Mouse (Mus musculus): Measurements from ENCODE around the gene Gne. TPM values are rescaled to one million over a fixed set of nuclear protein-coding genes. Genes with fewer than 3 reads are reported as not detected.

The Gne gene
- total RNA-seq (2021): 10 to 100 TPM; 25.7 to 28.7 TPM

DNA sequence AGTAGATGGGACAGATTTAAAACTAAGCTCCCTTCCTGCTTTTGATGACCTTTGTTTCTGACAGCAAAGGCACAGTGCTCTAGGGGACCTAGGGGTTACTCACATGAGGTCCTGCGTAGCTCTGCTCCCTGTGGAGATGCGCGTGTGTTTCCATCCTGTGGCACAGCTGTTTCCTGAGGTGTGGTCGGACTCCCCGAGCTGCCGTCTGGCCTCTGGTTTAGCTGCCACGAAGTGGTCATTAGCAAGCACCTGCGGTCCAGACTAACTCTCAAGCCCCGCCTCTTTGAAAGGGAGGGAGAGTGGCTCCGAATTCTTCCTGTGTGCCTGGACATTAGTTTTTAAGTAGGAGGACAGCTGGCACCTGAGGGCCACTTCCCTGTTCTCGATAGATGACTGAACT lies at the start of gene Gne:
Gene Gne (minus strand): TSS at position 233 of the 400 bp plus-strand sequence.
- intact Hi-C loops (cut with DNase I): no loop called here
- DNase-seq (ENCODE audit: low spot score): no peak

DNA sequence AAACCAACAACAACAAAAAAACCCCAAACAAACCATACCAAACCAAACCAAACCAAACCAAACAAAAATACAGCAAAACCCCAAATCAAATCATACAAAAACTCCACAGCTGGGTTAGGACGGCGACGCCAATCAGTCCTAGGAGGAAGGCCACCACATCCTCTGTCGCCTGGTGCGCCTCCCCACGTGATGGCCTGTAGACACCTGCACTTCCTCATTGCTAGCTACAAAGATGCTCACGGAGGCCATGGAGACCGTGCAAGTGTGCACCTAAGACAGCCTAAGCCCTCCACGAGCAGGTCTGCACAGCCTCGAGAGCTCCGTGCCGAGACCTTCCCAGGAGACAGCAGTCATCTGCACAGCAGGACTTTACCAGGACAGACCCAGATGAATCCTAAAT lies 42.8 kb upstream of the Gne start:
- DNase-seq (ENCODE audit: low spot score): no peak
- intact Hi-C loops (cut with DNase I): no loop called here

GRCm38 (mm10) chr4:44119410-44120201 lies 35.6 kb upstream of the Gne start:
- DNase-seq (ENCODE audit: low spot score): no peak
- intact Hi-C loops (cut with DNase I): loop anchor here (1.0 to 10.0 kb wide), 2 partner anchors 50 to 215 kb away; no protein-coding TSS in a partner anchor

DNA sequence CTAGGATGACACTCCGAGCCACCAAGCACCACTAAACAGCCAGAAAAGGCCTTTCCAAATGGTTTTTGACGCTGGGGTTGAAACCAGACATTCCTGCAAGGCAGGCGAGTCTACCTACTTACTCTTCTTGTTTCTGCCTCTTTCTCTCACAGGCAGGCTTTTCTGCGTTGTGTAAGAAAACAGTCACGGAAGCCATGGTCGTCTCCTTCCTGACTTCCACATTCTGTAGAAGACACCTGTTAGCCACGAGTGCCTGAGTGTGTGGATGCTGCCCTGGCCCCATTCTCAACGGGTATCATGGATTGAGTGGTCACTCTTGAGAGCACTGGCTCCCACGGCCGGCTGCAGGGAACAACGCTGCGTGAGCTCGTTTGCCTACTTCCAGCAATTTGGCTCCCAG lies 31.1 kb upstream of the Gne start:
- intact Hi-C loops (cut with DNase I): loop anchor here (10.0 kb wide), 1 partner anchor 210 kb away; no protein-coding TSS in a partner anchor
- DNase-seq (ENCODE audit: low spot score): no peak

DNA sequence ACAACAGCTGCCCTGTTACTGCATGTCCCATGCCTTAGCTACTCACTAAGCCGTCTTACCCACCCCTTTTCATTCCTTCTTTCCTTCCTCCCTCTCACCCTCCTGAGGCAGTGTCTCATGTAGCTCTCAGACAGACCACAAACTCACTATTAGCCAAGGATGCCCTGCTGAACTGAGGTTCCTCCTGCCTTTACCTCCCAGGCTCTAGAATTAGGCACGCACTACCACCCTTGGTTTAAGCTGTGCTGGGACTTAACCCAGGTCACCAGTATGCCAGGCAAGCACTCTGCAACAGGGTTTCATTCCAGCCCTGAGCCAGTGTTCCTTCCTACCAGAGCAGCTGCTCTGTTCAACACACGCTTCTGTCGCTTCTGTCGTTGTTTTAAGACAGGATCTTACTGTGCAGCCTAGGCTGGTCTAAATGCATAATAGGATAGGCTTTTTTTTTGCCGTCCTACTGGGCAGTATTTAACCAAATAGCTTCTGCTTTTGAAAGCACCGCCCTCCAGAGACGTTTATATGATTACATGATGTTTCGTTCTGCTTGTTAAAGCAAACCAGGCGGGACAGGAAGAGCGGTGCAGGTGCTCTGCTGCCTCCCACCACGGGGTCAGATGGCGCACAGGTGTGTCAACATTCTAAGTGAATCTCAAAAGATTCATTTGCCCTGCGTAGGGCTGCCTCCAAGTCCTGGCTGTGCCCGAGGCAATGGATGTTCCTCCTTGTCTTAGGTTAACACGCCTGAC lies 29.6 kb upstream of the Gne start:
- intact Hi-C loops (cut with DNase I): loop anchor here (10.0 kb wide), 1 partner anchor 209 kb away; no protein-coding TSS in a partner anchor
- DNase-seq (ENCODE audit: low spot score): no peak

- DNase-seq (ENCODE audit: low spot score): no peak
- intact Hi-C loops (cut with DNase I): loop anchor here (10.0 kb wide), 1 partner anchor 208 kb away; no protein-coding TSS in a partner anchor
Observed at GRCm38 (mm10) chr4:44112741-44113140, 28.8 kb upstream of the Gne start.

GRCm38 (mm10) chr4:44110771-44111170 lies 26.8 kb upstream of the Gne start:
- DNase-seq (ENCODE audit: low spot score): no peak
- intact Hi-C loops (cut with DNase I): loop anchor here (10.0 kb wide), 1 partner anchor 206 kb away; no protein-coding TSS in a partner anchor

- no peak for DNase-seq (ENCODE audit: low spot score)
- intact Hi-C loops (cut with DNase I): no loop called here
Observed at GRCm38 (mm10) chr4:44108297-44108696, 24.3 kb upstream of the Gne start.

DNA sequence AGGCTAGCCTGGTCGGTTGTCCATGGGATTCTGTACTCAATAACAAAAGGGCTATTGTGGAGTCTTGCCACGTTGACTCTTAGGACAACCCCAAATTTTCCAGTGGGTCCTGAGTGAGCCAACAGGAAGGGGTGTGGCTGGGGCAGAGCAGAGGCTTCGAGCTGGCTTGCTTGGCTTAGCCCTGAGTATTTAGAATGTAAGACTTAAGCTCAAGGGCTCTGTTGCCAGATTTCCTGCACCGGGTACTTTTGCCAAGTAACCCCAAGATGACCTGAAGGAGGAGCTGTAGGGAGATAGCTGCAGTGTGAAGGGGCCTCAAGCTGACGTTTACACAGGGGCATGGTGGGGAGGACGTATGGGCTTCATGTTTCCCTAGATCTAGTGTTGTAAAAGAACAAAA lies 23.4 kb upstream of the Gne start:
- DNase-seq (ENCODE audit: low spot score): peak; percentile 16
- intact Hi-C loops (cut with DNase I): no loop called here

GRCm38 (mm10) chr4:44106297-44106821 lies 22.4 kb upstream of the Gne start:
- no peak for DNase-seq (ENCODE audit: low spot score)

GRCm38 (mm10) chr4:44104195-44104917 lies 20.4 kb upstream of the Gne start:
- DNase-seq (ENCODE audit: low spot score): no peak
- intact Hi-C loops (cut with DNase I): no loop called here

More at GRCm38 (mm10) chr4:44106297-44106821, 22.4 kb upstream of the Gne start:
- intact Hi-C loops (cut with DNase I): no loop called here

DNA sequence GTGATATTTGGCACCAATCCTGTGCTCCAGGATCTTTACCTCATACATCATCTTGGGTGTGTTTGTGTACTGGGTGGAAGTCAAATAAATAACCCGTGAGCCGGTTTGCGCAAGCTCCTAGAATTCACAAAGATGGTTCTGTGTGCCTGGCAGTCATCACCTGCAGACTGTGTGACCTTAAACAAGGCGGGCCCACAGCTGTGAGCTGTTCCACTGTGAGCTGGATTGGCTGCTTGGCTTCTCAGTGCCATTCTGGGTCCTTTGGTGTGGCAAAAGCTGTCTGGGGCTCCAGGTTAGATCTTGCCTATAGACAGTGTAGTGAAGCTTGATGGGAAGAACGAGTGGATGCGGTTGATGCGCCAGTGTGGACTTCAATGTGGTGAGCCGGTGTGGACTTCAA lies 19.6 kb upstream of the Gne start:
- DNase-seq (ENCODE audit: low spot score): no peak

GRCm38 (mm10) chr4:44097576-44098335 lies 13.8 kb upstream of the Gne start:
- no peak for DNase-seq (ENCODE audit: low spot score)
- intact Hi-C loops (cut with DNase I): no loop called here

More for the DNA sequence above, 19.6 kb upstream of the Gne start:
- intact Hi-C loops (cut with DNase I): no loop called here

- DNase-seq (ENCODE audit: low spot score): no peak
- intact Hi-C loops (cut with DNase I): no loop called here
Observed at GRCm38 (mm10) chr4:44094475-44094874, 10.5 kb upstream of the Gne start.

DNA sequence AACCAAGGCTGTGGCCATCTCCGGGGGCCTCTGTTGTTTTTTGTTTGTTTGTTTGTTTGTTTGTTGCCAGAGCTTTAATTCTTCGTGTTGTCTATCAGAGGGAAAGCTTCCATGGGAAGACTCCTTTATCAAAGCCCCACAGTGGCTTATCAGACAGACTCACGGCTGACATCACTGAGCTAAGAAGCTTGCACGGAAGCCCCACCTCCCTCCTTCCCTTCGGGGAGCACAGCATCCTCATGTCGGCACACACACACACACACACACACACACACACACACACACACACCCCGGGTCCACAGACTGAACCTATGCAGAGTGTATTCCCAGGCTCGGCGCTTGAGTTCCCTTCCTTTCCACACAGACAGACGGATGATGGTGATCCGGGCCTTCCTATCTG lies 8.4 kb upstream of the Gne start:
- intact Hi-C loops (cut with DNase I): no loop called here
- DNase-seq (ENCODE audit: low spot score): no peak

- intact Hi-C loops (cut with DNase I): no loop called here
- DNase-seq (ENCODE audit: low spot score): no peak
Observed at GRCm38 (mm10) chr4:44085566-44085965, 1.6 kb upstream of the Gne start.

DNA sequence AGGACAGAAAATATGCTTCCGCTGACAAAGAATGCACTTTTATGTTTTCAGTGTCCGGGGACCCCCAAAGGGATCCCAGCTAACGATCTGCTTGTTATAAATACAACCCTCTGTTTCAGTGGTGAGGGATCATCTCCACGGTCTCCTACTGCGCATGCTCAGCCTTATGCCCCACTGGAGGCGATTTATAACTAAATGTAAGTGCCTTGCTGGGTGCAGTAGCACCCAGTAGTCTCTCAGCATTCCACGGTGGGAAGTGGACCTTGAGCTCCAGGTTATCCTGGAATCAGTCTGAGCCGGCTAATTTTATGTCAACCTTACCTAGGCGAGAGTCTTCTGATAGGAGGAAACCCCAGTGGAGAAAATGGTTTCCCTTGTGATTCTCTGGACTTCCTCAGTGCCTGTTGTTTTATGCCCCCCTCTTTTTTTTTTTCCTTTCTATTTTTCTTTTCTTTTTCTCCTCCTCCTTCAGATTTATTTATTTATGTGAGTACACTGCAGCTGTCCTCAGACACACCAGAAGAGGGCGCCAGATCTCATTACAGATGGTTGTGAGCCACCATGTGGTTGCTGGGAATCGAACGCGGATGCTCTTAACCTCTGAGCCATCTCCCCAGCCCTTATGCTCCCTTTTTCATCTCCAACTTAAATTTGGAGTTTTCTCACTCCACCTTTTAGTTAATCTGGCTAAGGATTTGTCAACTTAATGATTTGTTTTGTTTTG lies 787 bp upstream of the Gne start:
- DNase-seq (ENCODE audit: low spot score): no peak
- intact Hi-C loops (cut with DNase I): no loop called here

DNA sequence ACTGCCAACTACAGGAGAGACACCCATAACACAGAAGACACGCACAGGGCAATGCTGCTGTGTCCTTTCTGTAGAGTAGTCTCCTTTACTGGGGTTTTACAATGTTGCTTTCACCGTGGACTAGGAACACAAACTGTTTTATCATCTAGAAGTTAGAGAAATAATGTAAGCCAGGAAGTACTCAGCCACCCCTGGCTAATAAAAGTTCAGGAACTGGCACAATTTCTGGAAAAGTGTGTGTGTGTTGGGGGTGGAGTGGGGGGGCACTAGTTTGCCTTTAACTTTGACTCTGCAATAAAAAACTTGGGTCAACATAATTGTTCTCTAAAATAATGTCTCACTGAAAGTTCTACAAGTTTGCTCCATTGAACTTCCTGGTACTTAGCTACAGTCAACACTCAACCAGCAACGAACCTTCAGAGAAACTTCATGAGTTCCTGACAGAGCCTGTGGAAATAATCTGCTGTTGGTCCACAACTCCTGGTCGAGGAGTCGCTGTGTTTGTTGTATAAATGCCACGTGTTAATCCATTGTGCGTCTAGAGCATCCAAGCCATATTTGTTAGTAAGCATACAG lies 5.5 kb downstream of the Gne start:
- DNase-seq (ENCODE audit: low spot score): no peak
- intact Hi-C loops (cut with DNase I): no loop called here
